Comparison of ENCODE assay signal across 9 mouse cellular contexts in genomic region chr7:35171867-35172382, GRCm38 (mm10). TPM values are rescaled to one million over a fixed set of nuclear protein-coding genes. Genes with fewer than 3 reads are reported as not detected.
DNase-seq lines count a peak whose midpoint lies in the region; ATAC-seq and TF ChIP-seq lines count a peak whose summit lies in the region.
"Had no signal": no experiment of that assay in that cellular context is flagged by ENCODE, and none has a peak within 500 bp of the region (broad histone marks: within the 10 kb centered on the region; RNA-seq: fewer than 3 reads in every experiment).

No protein-coding gene starts in this region.

- H3K27ac ChIP-seq in forebrain, embryonic 16.5 days (ENCODE audit: low read length): no peak overlapping the region

- no peak overlapping the region for H3K9ac ChIP-seq in forebrain, embryonic 16.5 days (replicated peaks; ENCODE audit: low read depth, low read length)

- H3K4me3 ChIP-seq in forebrain, embryonic 16.5 days (replicated peaks; ENCODE audit: low read length): no peak overlapping the region
- H3K4me3 ChIP-seq in lung, adult 2 months (replicated peaks; ENCODE audit: extremely low read depth, low read depth, low read length): no peak overlapping the region
- H3K4me3 ChIP-seq: myocyte had no signal

- H3K27me3 ChIP-seq in forebrain, embryonic 16.5 days (replicated peaks; ENCODE audit: control insufficient read depth, insufficient read depth, low read length): no peaks in the 10 kb centered on the region

- H3K9me3 ChIP-seq in forebrain, embryonic 16.5 days (ENCODE audit: control insufficient read depth, low read length): no peaks in the 10 kb centered on the region

- TF ChIP-seq POLR2A in lung, adult 2 months (IDR thresholded peaks at IDR 0.05; ENCODE audit: borderline replicate concordance, extremely low read depth, low read depth, low read length): no peak

- H3K36me3 ChIP-seq in forebrain, embryonic 16.5 days (ENCODE audit: control insufficient read depth, insufficient read depth): no peaks in the 10 kb centered on the region

- ATAC-seq in forebrain, embryonic 16.5 days: peak; percentile 85
- peak; percentile 61 for ATAC-seq in neutrophil, adult 5-6 weeks (ENCODE audit: extremely low read depth, insufficient number of reproducible peaks, low FRiP score, poor library complexity, severe bottlenecking)

- DNase-seq in MN1 (ENCODE audit: low spot score): peak; percentile 80
- DNase-seq in cerebellum, adult 11-12 months: peak; percentile 57
- peak; percentile 89 for DNase-seq in heart, postnatal 4 days
- peak; percentile 87 for DNase-seq in layer of hippocampus, adult 11-12 months (ENCODE audit: low spot score)
- DNase-seq in lung, adult 2 months: peak; percentile 64
- DNase-seq in thymus, postnatal 4 days: peak; percentile 76

- peak; percentile 48 for TF ChIP-seq CTCF in lung, adult 2 months (IDR thresholded peaks at IDR 0.05; ENCODE audit: insufficient read depth, low read length)

- WGBS in forebrain, embryonic 16.5 days: 2% methylated on average over 16 of the region's 16 CpGs
- 3% methylated on average over 15 of the region's 16 CpGs for WGBS in lung, adult 2 months

- H3K4me2 ChIP-seq in forebrain, embryonic 16.5 days (ENCODE audit: low read length): 0 out of 2 replicates have a peak overlapping the region, but pooled peaks have one; percentile 13

- no peaks in the 10 kb centered on the region for H3K4me1 ChIP-seq in forebrain, embryonic 16.5 days (replicated peaks; ENCODE audit: control insufficient read depth, insufficient read depth, low read length)
- H3K4me1 ChIP-seq in lung, adult 2 months (ENCODE audit: control insufficient read depth, insufficient read depth, low read length): 0 out of 2 replicates have a peak, but pooled peaks cover 2% of the 10 kb centered on the region

RNA-seq across cellular contexts. Expression of gene Slc7a10, which starts 14.3 kb away (rescaled TPM):
- 6.3 and 7.3 TPM in 2 replicates for polyA plus RNA-seq in forebrain, embryonic 16.5 days (2015; fragmentation: Nextera tagmentation; extraction: Ambion mirVana)
- total RNA-seq in heart, postnatal 4 days (2021): under 1 TPM; 0.38 to 0.45 TPM
- 81.4 and 82.4 TPM in 2 replicates for polyA plus RNA-seq in lung, adult 2 months (2012; rRNA removed)
- total RNA-seq in neutrophil, adult 5-6 weeks (2017): not detected in 2 replicates
- polyA plus RNA-seq: myocyte had no signal

RNA-seq across cellular contexts. Expression of gene Lrp3, which starts 43.4 kb away (rescaled TPM):
- polyA plus RNA-seq in forebrain, embryonic 16.5 days (2015; fragmentation: Nextera tagmentation; extraction: Ambion mirVana): 20.3 and 27.3 TPM in 2 replicates
- total RNA-seq in heart, postnatal 4 days (2021): 1 to 10 TPM; 6.9 TPM
- polyA plus RNA-seq in lung, adult 2 months (2012; rRNA removed): 10.1 and 12.3 TPM in 2 replicates
- total RNA-seq in neutrophil, adult 5-6 weeks (2017): not detected in 2 replicates
- polyA plus RNA-seq: myocyte had no signal

RNA-seq across cellular contexts. Expression of gene Cebpa, which starts 52.8 kb away (rescaled TPM):
- polyA plus RNA-seq in forebrain, embryonic 16.5 days (2015; fragmentation: Nextera tagmentation; extraction: Ambion mirVana): 0.32 and 0.40 TPM in 2 replicates
- total RNA-seq in heart, postnatal 4 days (2021): 1 to 10 TPM; 3.2 to 4.0 TPM
- 148 and 282 TPM in 2 replicates for polyA plus RNA-seq in lung, adult 2 months (2012; rRNA removed)
- 6.4 and 8.3 TPM in 2 replicates for total RNA-seq in neutrophil, adult 5-6 weeks (2017)
